In the genomic region with DNA sequence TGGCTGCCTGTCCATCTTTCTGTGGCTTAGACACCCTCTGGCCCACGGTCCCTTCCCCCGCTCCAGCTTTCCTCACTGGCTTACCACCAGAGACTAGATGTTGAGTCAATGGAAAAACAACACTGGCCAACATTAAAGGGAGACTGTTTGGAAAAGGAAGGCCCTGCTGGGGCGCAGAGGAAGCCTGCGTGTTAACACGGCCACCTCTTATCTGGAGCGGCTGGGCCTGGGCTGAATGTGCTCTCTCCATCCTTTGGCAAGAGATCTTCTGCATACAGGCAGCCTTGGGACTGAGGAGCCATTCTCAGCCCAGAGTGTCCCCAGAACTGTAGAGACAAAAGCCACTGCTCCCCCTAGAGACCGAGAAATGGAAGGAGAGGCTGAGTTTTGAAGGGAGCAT, we compare ENCODE assay signal across 12 mouse cellular contexts. TPM values are rescaled to one million over a fixed set of nuclear protein-coding genes. Genes with fewer than 3 reads are reported as not detected.
A peak's percentile ranks its signal among the peaks of the same experiment; 100 is the strongest.
DNase-seq lines count a peak whose midpoint lies in the region; ATAC-seq and TF ChIP-seq lines count a peak whose summit lies in the region.
"Had no signal": no experiment of that assay in that cellular context is flagged by ENCODE, and none has a peak within 500 bp of the region (broad histone marks: within the 10 kb centered on the region; RNA-seq: fewer than 3 reads in every experiment).

No protein-coding gene starts in this region.

- no peak for ATAC-seq in midbrain, embryonic 16.5 days
- ATAC-seq: forebrain, embryonic 13.5 days had no signal

- H3K27ac ChIP-seq in layer of hippocampus, adult 2 months, result no peak overlapping the region; the same call in 1 of the 2 replicates
- no peak overlapping the region for H3K27ac ChIP-seq in midbrain, embryonic 16.5 days (ENCODE audit: low read length)
- H3K27ac ChIP-seq: forebrain, embryonic 13.5 days; left cerebral cortex, adult 2 months; limb, embryonic 12.5 days had no signal

- WGBS in midbrain, embryonic 16.5 days, result 84% methylated on average over 7 of the region's 7 CpGs

- no peaks in the 10 kb centered on the region for H3K9me3 ChIP-seq in midbrain, embryonic 16.5 days (replicated peaks; ENCODE audit: control insufficient read depth, low read length, poor library complexity, severe bottlenecking)
- H3K9me3 ChIP-seq: forebrain, embryonic 13.5 days; limb, embryonic 12.5 days had no signal

- TF ChIP-seq CTCF in layer of hippocampus, adult 2 months (conservative IDR thresholded peaks at IDR 0.05), result peak; percentile 47
- TF ChIP-seq CTCF in brain, embryonic 14.5 days (IDR thresholded peaks at IDR 0.05; ENCODE audit: borderline replicate concordance, extremely low read depth, insufficient read depth, insufficient read length), result peak; percentile 7; the same call in 1 of the 2 replicates

- H3K4me3 ChIP-seq in layer of hippocampus, adult 2 months, result no peak overlapping the region
- H3K4me3 ChIP-seq in midbrain, embryonic 16.5 days (ENCODE audit: low read depth, low read length), result no peak overlapping the region
- H3K4me3 ChIP-seq: forebrain, embryonic 13.5 days; left cerebral cortex, adult 2 months; limb, embryonic 12.5 days had no signal

- TF ChIP-seq POLR2A in brain, embryonic 14.5 days (IDR thresholded peaks at IDR 0.05; ENCODE audit: borderline replicate concordance, extremely low read depth, insufficient read depth, insufficient read length, poor library complexity, severe bottlenecking), result no peak

- no peak overlapping the region for H3K9ac ChIP-seq in midbrain, embryonic 16.5 days (ENCODE audit: low read depth, low read length)
- H3K9ac ChIP-seq: forebrain, embryonic 13.5 days; limb, embryonic 12.5 days had no signal

- H3K36me3 ChIP-seq in midbrain, embryonic 16.5 days (ENCODE audit: control insufficient read depth, insufficient read depth, low read length), result no peaks in the 10 kb centered on the region
- H3K36me3 ChIP-seq: limb, embryonic 12.5 days had no signal

- intact Hi-C loops in heart, postnatal 25 days (cut with DNase I), result no loop called here

- no peaks in the 10 kb centered on the region; the same call in none of the 2 replicates for H3K27me3 ChIP-seq in midbrain, embryonic 16.5 days (ENCODE audit: control insufficient read depth, insufficient read depth, low read depth, low read length)

- DNase-seq in embryo, embryonic 11 days, result peak; percentile 18
- DNase-seq in embryo, embryonic 9.5 days (ENCODE audit: extremely low spot score), result no peak
- DNase-seq in layer of hippocampus, adult 2 months (ENCODE audit: low spot score in 2 of 2), result no peak
- no peak for DNase-seq in layer of hippocampus, postnatal 36 days
- DNase-seq in brain, embryonic 14.5 days (ENCODE audit: low read depth), result no peak
- peak; percentile 43 for DNase-seq in heart, postnatal 25 days (ENCODE audit: low spot score)
- no peak for DNase-seq in spleen, postnatal 36 days (ENCODE audit: low spot score in 2 of 2)
- DNase-seq: kidney, adult 8-10 months had no signal

- no peak overlapping the region for H3K4me2 ChIP-seq in midbrain, embryonic 16.5 days (ENCODE audit: low read length)
- H3K4me2 ChIP-seq: forebrain, embryonic 13.5 days; limb, embryonic 12.5 days had no signal

- no peaks in the 10 kb centered on the region for H3K4me1 ChIP-seq in midbrain, embryonic 16.5 days (ENCODE audit: control insufficient read depth, insufficient read depth, low read length)
- H3K4me1 ChIP-seq: forebrain, embryonic 13.5 days; limb, embryonic 12.5 days had no signal

RNA-seq across cellular contexts. Expression of a gene that starts 11.3 kb away (rescaled TPM):
- total RNA-seq in layer of hippocampus, adult 2 months (2021), result 100 to 1,000 TPM; 102 to 112 TPM
- 100 to 1,000 TPM in 1 of 2 experiments, 10 to 100 TPM in 1; 94.4 to 114 TPM for total RNA-seq in layer of hippocampus, postnatal 36 days (2021)
- polyA plus RNA-seq in brain, embryonic 14.5 days (2012; rRNA removed), result 11.3 and 14.5 TPM in 2 replicates
- total RNA-seq in heart, postnatal 25 days (2021), result 10 to 100 TPM; 48.8 to 48.9 TPM
- polyA plus RNA-seq in midbrain, embryonic 16.5 days (2015; fragmentation: Nextera tagmentation; extraction: Ambion mirVana), result 15.9 and 33.5 TPM in 2 replicates

Comparison
In these comparisons a context has a peak if more than half of its experiments do, and no peak if none do; other contexts are left out.
1. DNase-seq: peak in embryo, embryonic 11 days (single experiment) and heart, postnatal 25 days (single experiment); none in embryo, embryonic 9.5 days (single experiment), layer of hippocampus, adult 2 months (0 of 2), layer of hippocampus, postnatal 36 days (0 of 2), brain, embryonic 14.5 days (single experiment) and spleen, postnatal 36 days (0 of 2).